Mouse (Mus musculus): ENCODE measurements at regions not wholly inside any gene's neighbourhood (a gene's known extent, or its start where the extent isn't known, plus 50 kb on each side); places are given as distances from the start of the nearest gene placed in this dataset.

DNA sequence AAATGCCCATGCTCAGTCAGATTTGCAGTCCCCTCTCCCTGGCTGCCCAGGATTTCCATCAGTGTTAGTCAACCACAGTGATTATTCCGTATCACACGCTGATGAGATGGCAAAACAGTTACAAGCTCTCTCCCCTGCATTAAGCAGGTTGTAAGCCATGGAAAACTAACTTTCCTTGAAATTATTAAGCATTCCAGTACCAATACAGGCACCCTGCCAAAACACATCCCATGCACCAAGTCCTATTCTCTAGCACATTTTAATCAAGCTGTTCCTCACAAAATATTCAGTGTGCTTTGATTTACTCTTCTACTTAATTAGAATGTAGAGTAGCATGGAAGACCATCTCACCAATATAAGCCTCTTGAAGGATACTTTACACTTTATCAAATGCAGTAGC lies 768.4 kb upstream of the Mms22l start:
- Histone ChIP-seq H3K9me3 (ENCODE audit: control insufficient read depth, low read length) (no peaks in the 10 kb centered on the region), H3K4me2 (replicated peaks; ENCODE audit: low read depth, low read length) (no peak overlapping the region), H3K4me1 (replicated peaks; ENCODE audit: control insufficient read depth, insufficient read depth, low read length) (no peaks in the 10 kb centered on the region), H3K4me3 (ENCODE audit: low read depth, low read length) (no peak overlapping the region), H3K27me3 (ENCODE audit: control insufficient read depth, insufficient read depth, low read length) (no peaks in the 10 kb centered on the region), H3K36me3 (ENCODE audit: control insufficient read depth, insufficient read depth, low read length) (no peaks in the 10 kb centered on the region), H3K9ac (ENCODE audit: low read depth, low read length) (no peak overlapping the region), H3K27ac (ENCODE audit: low read depth, low read length) (no peak overlapping the region)
- DNase-seq (ENCODE audit: low spot score) (no peak), ATAC-seq (ENCODE audit: low FRiP score) (no peak)
- WGBS, result 89% methylated on average over 2 of the region's 2 CpGs

- peak; percentile 56; the same call in 1 of the 2 replicates for ATAC-seq (ENCODE audit: low FRiP score)
- WGBS, result 52% methylated on average over 4 of the region's 4 CpGs
- peak; percentile 14 for DNase-seq (ENCODE audit: low spot score)
These were observed 763.8 kb upstream of the Mms22l start for GRCm38 (mm10) chr4:23732471-23732870.

DNA sequence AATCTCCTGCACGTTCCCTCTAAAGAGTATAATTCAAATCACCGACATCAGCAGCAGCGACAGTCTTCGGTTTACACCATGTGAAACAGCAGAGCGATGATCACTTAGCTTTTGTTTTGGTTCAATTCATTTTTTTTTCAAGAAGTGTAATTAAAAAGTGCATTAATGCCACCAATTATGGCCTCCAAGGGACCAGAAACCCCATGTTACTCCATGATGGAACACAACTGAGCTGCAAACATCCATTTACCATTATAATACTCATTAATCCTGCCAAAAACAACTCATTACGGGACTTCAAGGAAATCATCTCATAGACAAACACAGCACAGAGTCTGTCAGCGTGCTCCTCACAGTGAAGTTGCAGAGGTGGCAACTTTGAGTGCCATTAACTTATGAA lies 752.2 kb upstream of the Mms22l start:
- DNase-seq (ENCODE audit: low spot score) (no peak), ATAC-seq (ENCODE audit: low FRiP score) (no peak)
- no peaks in the 10 kb centered on the region for H3K9me3 ChIP-seq (ENCODE audit: control insufficient read depth, low read length)
- H3K27ac ChIP-seq (ENCODE audit: low read depth, low read length), result no peak overlapping the region
- no peak overlapping the region for H3K4me3 ChIP-seq (ENCODE audit: low read depth, low read length)
- no peak overlapping the region for H3K9ac ChIP-seq (ENCODE audit: low read depth, low read length)
- H3K4me1 ChIP-seq (replicated peaks; ENCODE audit: control insufficient read depth, insufficient read depth, low read length), result no peaks in the 10 kb centered on the region
- WGBS, result 83% methylated on average over 7 of the region's 7 CpGs
- H3K27me3 ChIP-seq (ENCODE audit: control insufficient read depth, insufficient read depth, low read length), result no peaks in the 10 kb centered on the region
- H3K4me2 ChIP-seq (replicated peaks; ENCODE audit: low read depth, low read length), result no peak overlapping the region
- H3K36me3 ChIP-seq (ENCODE audit: control insufficient read depth, insufficient read depth, low read length), result no peaks in the 10 kb centered on the region

More at GRCm38 (mm10) chr4:23732471-23732870, 763.8 kb upstream of the Mms22l start:
- Histone ChIP-seq H3K36me3 (ENCODE audit: control insufficient read depth, insufficient read depth, low read length) (no peaks in the 10 kb centered on the region), H3K9ac (ENCODE audit: low read depth, low read length) (no peak overlapping the region), H3K27ac (ENCODE audit: low read depth, low read length) (no peak overlapping the region), H3K4me3 (ENCODE audit: low read depth, low read length) (no peak overlapping the region), H3K27me3 (ENCODE audit: control insufficient read depth, insufficient read depth, low read length) (no peaks in the 10 kb centered on the region), H3K4me1 (replicated peaks; ENCODE audit: control insufficient read depth, insufficient read depth, low read length) (no peaks in the 10 kb centered on the region), H3K4me2 (replicated peaks; ENCODE audit: low read depth, low read length) (no peak overlapping the region), H3K9me3 (ENCODE audit: control insufficient read depth, low read length) (no peaks in the 10 kb centered on the region)

- Histone ChIP-seq H3K9ac (ENCODE audit: low read depth, low read length) (no peak overlapping the region), H3K4me2 (replicated peaks; ENCODE audit: low read depth, low read length) (no peak overlapping the region), H3K27ac (ENCODE audit: low read depth, low read length) (no peak overlapping the region), H3K9me3 (ENCODE audit: control insufficient read depth, low read length) (no peaks in the 10 kb centered on the region), H3K4me1 (replicated peaks; ENCODE audit: control insufficient read depth, insufficient read depth, low read length) (no peaks in the 10 kb centered on the region), H3K36me3 (ENCODE audit: control insufficient read depth, insufficient read depth, low read length) (no peaks in the 10 kb centered on the region), H3K27me3 (ENCODE audit: control insufficient read depth, insufficient read depth, low read length) (no peaks in the 10 kb centered on the region), H3K4me3 (ENCODE audit: low read depth, low read length) (no peak overlapping the region)
- ATAC-seq (ENCODE audit: low FRiP score) (no peak), DNase-seq (ENCODE audit: low spot score) (no peak)
These were observed 738.2 kb upstream of the Mms22l start for GRCm38 (mm10) chr4:23758005-23758404.

DNA sequence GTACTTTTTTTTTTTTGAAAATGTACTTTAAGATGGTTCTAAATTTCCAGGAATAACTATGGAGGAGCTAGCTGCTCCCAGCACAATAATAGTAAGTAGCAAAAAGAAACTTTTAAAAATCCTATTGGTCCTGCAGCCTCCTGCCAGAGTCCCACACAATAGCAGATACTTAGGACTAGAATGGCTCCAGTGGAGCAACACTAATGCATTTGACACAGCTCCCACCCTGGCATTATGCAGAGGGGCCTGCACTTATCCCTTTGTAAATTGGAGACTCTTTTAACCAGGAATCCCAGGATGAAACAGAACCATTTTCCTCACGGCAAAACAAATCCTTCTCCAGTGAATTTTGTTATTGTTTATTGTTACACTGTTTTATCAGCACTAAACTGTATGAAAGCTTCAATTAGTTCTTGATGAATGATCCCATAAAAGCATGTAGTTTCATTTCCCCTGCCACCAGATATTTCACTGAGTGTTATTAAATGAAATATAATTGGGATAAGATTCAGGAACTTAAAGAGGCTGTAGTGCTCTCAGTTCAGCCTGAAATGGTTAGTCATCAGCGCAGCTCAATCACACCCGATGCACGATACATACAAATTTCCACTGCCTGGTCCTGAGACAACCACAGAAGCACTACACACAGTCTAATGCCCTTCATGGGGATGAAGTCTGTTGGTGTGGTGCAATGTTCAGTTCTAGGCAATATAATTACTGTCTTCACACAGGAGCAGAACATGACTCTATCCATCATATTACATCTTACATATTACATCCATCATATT lies 708.6 kb upstream of the Mms22l start:
- peak; percentile 82 for DNase-seq (ENCODE audit: low spot score)
- Histone ChIP-seq H3K9me3 (ENCODE audit: control insufficient read depth, low read length) (no peaks in the 10 kb centered on the region), H3K36me3 (ENCODE audit: control insufficient read depth, insufficient read depth, low read length) (no peaks in the 10 kb centered on the region), H3K9ac (ENCODE audit: low read depth, low read length) (no peak overlapping the region), H3K4me3 (ENCODE audit: low read depth, low read length) (no peak overlapping the region), H3K4me1 (replicated peaks; ENCODE audit: control insufficient read depth, insufficient read depth, low read length) (no peaks in the 10 kb centered on the region), H3K4me2 (replicated peaks; ENCODE audit: low read depth, low read length) (no peak overlapping the region), H3K27ac (ENCODE audit: low read depth, low read length) (peak overlapping the region; percentile 71), H3K27me3 (ENCODE audit: control insufficient read depth, insufficient read depth, low read length) (no peaks in the 10 kb centered on the region)
- WGBS, result 23% methylated on average over 4 of the region's 4 CpGs
- ATAC-seq (ENCODE audit: low FRiP score), result peak; percentile 99

DNA sequence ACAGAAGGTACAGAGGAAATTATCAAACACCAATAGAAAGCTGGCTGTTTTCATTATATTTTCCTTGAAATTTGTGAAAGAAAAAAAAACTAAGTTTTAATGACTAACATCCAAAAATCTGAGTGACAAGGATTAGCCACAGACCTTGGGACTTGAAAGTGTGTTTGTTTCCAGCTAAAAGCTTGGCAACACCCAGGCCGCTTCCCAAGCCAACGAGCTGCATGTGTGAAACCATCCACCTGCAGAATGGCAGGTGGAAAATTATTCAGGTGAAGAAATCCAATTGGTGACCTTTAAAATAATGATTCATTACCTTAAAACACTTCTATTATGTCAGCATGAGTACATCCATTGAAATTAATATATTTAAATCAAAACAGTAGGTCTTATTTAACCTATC lies 672.7 kb upstream of the Mms22l start:
- no peak overlapping the region for H3K27ac ChIP-seq (ENCODE audit: low read depth, low read length)
- H3K27me3 ChIP-seq (ENCODE audit: control insufficient read depth, insufficient read depth, low read length), result no peaks in the 10 kb centered on the region
- no peak for ATAC-seq (ENCODE audit: low FRiP score)
- H3K9me3 ChIP-seq (ENCODE audit: control insufficient read depth, low read length), result no peaks in the 10 kb centered on the region
- H3K4me3 ChIP-seq (ENCODE audit: low read depth, low read length), result no peak overlapping the region
- WGBS, result 91% methylated on average over 2 of the region's 2 CpGs
- H3K9ac ChIP-seq (ENCODE audit: low read depth, low read length), result no peak overlapping the region
- no peak overlapping the region for H3K4me2 ChIP-seq (replicated peaks; ENCODE audit: low read depth, low read length)
- no peaks in the 10 kb centered on the region for H3K36me3 ChIP-seq (ENCODE audit: control insufficient read depth, insufficient read depth, low read length)
- H3K4me1 ChIP-seq (replicated peaks; ENCODE audit: control insufficient read depth, insufficient read depth, low read length), result no peaks in the 10 kb centered on the region
- no peak for DNase-seq (ENCODE audit: low spot score)

DNA sequence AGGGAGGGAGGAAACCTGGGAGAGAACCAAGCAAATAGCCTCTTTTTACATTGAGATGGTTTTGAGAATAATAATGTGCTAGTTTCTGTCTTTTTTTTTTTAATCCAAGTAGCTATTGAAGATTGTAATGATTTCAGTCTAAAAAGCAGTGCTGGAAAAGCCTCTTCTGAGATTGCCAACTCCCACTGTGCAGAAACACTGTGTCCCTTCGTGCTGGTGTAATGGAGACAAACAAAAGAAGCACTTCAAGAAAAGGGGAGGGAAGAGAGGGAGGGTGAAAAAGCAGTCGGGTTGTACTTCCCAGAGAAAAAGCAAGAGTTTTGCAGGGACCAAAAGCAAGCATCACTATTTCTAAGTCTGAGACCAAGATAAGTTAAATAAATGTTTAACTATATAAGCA lies 669.4 kb upstream of the Mms22l start:
- H3K27me3 ChIP-seq (ENCODE audit: control insufficient read depth, insufficient read depth, low read length), result no peaks in the 10 kb centered on the region
- peak; percentile 74 for ATAC-seq (ENCODE audit: low FRiP score)
- H3K4me3 ChIP-seq (ENCODE audit: low read depth, low read length), result no peak overlapping the region
- H3K9me3 ChIP-seq (ENCODE audit: control insufficient read depth, low read length), result no peaks in the 10 kb centered on the region
- no peak overlapping the region for H3K9ac ChIP-seq (ENCODE audit: low read depth, low read length)
- H3K36me3 ChIP-seq (ENCODE audit: control insufficient read depth, insufficient read depth, low read length), result no peaks in the 10 kb centered on the region
- no peaks in the 10 kb centered on the region for H3K4me1 ChIP-seq (replicated peaks; ENCODE audit: control insufficient read depth, insufficient read depth, low read length)
- H3K4me2 ChIP-seq (replicated peaks; ENCODE audit: low read depth, low read length), result no peak overlapping the region
- 2% methylated on average over 2 of the region's 2 CpGs for WGBS
- DNase-seq (ENCODE audit: low spot score), result no peak
- H3K27ac ChIP-seq (ENCODE audit: low read depth, low read length), result no peak overlapping the region

- H3K4me1 ChIP-seq (replicated peaks; ENCODE audit: control insufficient read depth, insufficient read depth, low read length), result no peaks in the 10 kb centered on the region
- H3K4me3 ChIP-seq (ENCODE audit: low read depth, low read length), result no peak overlapping the region
- no peaks in the 10 kb centered on the region for H3K27me3 ChIP-seq (ENCODE audit: control insufficient read depth, insufficient read depth, low read length)
- 60% methylated on average over 7 of the region's 7 CpGs for WGBS
- H3K36me3 ChIP-seq (ENCODE audit: control insufficient read depth, insufficient read depth, low read length), result no peaks in the 10 kb centered on the region
- H3K4me2 ChIP-seq (replicated peaks; ENCODE audit: low read depth, low read length), result no peak overlapping the region
- DNase-seq (ENCODE audit: low spot score) (no peak), ATAC-seq (ENCODE audit: low FRiP score) (no peak)
- H3K27ac ChIP-seq (ENCODE audit: low read depth, low read length), result no peak overlapping the region
- no peaks in the 10 kb centered on the region for H3K9me3 ChIP-seq (ENCODE audit: control insufficient read depth, low read length)
- H3K9ac ChIP-seq (ENCODE audit: low read depth, low read length), result no peak overlapping the region
These were observed 663.7 kb upstream of the Mms22l start for GRCm38 (mm10) chr4:23832385-23833164.
